Mouse (Mus musculus): ENCODE measurements at regions not wholly inside any gene's neighbourhood (a gene's known extent, or its start where the extent isn't known, plus 50 kb on each side); places are given as distances from the start of the nearest gene placed in this dataset.

DNA sequence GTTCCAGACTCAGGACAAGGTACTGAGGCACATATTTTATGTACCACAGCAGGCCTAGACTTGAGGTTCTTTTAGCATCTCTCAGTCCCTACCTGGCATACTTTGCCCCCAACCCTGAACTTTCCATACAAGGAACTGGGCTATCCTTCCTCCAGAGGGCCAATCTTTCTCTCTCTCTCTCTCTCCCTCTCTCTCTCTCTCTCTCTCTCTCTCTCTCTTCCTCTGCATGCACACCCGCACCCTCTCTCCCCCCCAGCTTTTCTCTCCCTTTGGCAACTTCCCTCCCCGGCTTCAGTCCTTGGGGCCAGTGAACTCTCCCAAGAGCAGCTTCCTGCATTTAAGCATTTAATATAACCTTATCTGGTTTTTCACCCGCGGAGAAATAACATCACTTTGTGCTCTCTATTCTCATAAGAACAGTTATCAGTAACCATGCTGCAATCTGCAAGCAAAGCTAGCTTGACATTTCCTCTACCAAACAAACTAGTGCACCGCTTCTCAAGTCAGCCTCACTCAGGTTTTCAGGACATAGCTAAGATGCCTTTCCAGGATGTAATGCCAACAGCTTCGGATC is 53.3 kb upstream of the Eif4g2 start:
- TF ChIP-seq CTCF (IDR thresholded peaks at IDR 0.05; ENCODE audit: insufficient read depth, low read depth, low read length) = no peak
- no peak for TF ChIP-seq POLR2A (IDR thresholded peaks at IDR 0.05; ENCODE audit: insufficient read depth, low read depth, low read length)
